Mouse (Mus musculus): ENCODE data around the gene Exoc1. TPM values are rescaled to one million over a fixed set of nuclear protein-coding genes. Genes with fewer than 3 reads are reported as not detected.
A peak's percentile ranks its signal among the peaks of the same experiment; 100 is the strongest.

Gene Exoc1
- total RNA-seq (2021): 10 to 100 TPM in 1 of 2 experiments, 1 to 10 TPM in 1; 9.9 to 10.4 TPM
- long read RNA-seq, experiment 1, partial matches to known transcripts: 0 of 3 reads
- long read RNA-seq, experiment 1, other reads (novel, unspliced or antisense): 1 of 3 reads
- long read RNA-seq, experiment 2, partial matches to known transcripts: 1 of 2 reads
- long read RNA-seq, experiment 2, other reads (novel, unspliced or antisense): 1 of 2 reads

- intact Hi-C loops (cut with DNase I): loop anchor here (5.0 kb wide), 1 partner anchor 387 kb away; the partner anchor contains the start of gene Srd5a3
- DNase-seq: peak; percentile 87 to 90
Observed at GRCm38 (mm10) chr5:76529040-76529703, at the start of gene Exoc1. TSS of gene Exoc1 (plus strand) at chr5:76529311.

GRCm38 (mm10) chr5:76483811-76484210 is 45.3 kb upstream of the Exoc1 start, which contains the start of gene Gm7271:
TSS of gene Gm7271 (plus strand) at chr5:76484040.
- intact Hi-C loops (cut with DNase I): no loop called here
- DNase-seq: no peak

GRCm38 (mm10) chr5:76495126-76495525 is 34.0 kb upstream of the Exoc1 start:
- DNase-seq: no peak
- intact Hi-C loops (cut with DNase I): no loop called here

DNA sequence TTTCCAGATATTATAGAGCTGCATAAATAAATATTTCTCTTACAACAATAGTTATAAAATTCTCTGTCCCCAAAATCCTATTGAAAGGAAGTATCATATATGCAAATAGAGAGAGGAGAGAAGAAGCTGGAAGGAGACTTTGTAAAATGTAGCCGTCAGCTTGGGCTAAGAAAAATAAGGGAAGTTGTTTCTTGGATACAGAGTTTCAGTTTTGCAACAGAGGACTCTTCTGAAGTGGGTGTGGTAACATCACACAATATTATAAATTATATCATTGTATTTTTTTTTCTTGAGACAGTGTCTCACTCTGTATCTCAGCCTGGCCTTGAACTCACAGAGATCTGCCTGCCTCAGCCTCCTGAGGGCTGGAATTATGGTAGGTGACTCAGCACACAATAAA is 6.7 kb upstream of the Exoc1 start:
- DNase-seq: no peak
- intact Hi-C loops (cut with DNase I): no loop called here

DNA sequence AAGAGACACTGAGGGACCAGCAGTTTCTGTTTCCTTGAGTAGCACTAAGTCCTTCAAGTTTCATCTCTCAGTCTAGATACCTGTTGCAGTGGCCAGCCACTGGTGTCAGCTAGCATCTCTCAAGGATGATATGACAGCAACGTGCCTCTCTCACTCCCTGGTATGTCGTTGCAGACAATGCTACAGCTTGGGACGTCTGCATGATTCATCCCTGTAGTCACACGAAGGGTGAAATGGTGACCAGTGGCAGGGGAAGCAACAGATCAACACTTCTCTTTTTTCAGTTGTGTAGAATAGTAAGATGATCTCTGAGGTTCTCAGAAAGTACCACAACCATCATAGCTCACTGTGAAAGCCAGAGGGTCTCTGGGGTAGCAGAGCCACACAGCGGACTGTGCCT is 4.5 kb upstream of the Exoc1 start:
- no peak for DNase-seq
- intact Hi-C loops (cut with DNase I): loop anchor here (5.0 kb wide), 1 partner anchor 382 kb away; the partner anchor contains the start of gene Srd5a3

GRCm38 (mm10) chr5:76525066-76525465 is 4.0 kb upstream of the Exoc1 start:
- intact Hi-C loops (cut with DNase I): loop anchor here (5.0 kb wide), 1 partner anchor 383 kb away; the partner anchor contains the start of gene Srd5a3

GRCm38 (mm10) chr5:76525829-76526228 is 3.3 kb upstream of the Exoc1 start:
- no peak for DNase-seq
- intact Hi-C loops (cut with DNase I): loop anchor here (5.0 kb wide), 1 partner anchor 384 kb away; the partner anchor contains the start of gene Srd5a3

More at GRCm38 (mm10) chr5:76525066-76525465, 4.0 kb upstream of the Exoc1 start:
- DNase-seq: no peak

DNA sequence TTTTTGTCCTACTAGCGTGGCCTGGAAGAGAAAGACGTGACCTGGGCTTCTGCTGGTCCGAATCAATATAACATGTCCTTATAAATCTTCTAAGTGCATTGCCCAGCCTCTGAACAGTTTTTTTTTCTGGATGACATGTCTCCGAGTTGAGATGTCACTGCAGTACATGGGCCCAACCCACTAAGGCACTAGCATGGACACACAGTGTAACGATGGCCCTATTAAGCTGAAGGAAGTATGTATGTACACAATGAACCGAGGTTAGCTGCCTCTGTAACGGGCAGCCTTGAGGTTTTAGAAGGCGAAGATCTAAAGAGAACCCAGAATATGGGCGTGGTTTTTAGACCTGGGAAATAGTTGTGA is 574 bp downstream of the Exoc1 start:
- DNase-seq: no peak
- intact Hi-C loops (cut with DNase I): loop anchor here (5.0 to 10.0 kb wide), 2 partner anchors 225 to 387 kb away; partner anchors contain the start of genes Clock and Srd5a3

- intact Hi-C loops (cut with DNase I): loop anchor here (10.0 kb wide), 1 partner anchor 228 kb away; the partner anchor contains the start of gene Clock
- peak; percentile 17 to 29 for DNase-seq
Observed at GRCm38 (mm10) chr5:76533186-76533585, 4.1 kb downstream of the Exoc1 start.

DNA sequence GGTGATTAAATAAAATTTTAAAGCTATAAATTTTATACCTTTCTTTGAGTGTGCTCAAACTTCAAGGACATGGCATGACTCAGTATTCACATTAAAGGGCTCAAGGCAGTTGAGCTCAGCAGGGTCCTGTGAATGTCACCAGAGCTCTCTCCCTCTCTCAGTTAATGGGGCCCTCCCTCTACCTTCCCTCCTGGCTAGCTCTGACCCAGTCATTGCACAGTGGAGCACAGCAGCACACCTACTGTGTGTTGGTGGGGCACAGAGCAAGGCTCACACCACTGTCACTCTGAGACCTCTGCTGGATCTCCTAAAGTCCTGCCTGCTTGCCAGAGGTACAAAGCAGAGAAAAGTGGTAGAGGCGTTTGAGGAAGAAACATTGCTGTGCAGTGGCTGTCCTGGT is 7.1 kb downstream of the Exoc1 start:
- intact Hi-C loops (cut with DNase I): loop anchor here (10.0 kb wide), 1 partner anchor 231 kb away; the partner anchor contains the start of gene Clock
- DNase-seq: no peak

GRCm38 (mm10) chr5:76537578-76537977 is 8.5 kb downstream of the Exoc1 start:
- intact Hi-C loops (cut with DNase I): loop anchor here (10.0 kb wide), 1 partner anchor 233 kb away; the partner anchor contains the start of gene Clock
- no peak for DNase-seq

DNA sequence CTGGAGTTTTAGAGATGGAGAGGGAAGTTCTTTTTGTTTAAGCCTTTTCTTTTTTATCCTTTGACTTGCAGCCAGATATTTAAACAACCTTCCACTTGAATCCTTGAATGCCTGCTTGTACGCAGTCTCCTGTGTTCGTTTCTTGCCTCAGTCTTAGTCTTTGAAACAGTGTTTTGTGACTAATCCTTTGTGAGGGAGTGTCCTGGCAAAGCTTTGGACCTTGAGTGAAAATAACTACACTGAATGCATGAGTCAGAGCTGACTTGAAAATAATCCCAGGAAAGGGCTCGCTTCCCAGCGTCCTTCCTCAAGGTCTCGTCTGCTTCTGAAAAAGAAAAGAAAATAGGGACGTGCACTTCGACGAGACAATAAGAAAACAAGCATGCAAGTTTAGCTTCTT is 11.1 kb downstream of the Exoc1 start:
- intact Hi-C loops (cut with DNase I): loop anchor here (5.0 kb wide), 1 partner anchor 678 kb away; no protein-coding TSS in a partner anchor
- DNase-seq: peak in 1 of 2 experiments; percentile 18

- no peak for DNase-seq
Observed at GRCm38 (mm10) chr5:76540842-76541241, 11.7 kb downstream of the Exoc1 start.

DNA sequence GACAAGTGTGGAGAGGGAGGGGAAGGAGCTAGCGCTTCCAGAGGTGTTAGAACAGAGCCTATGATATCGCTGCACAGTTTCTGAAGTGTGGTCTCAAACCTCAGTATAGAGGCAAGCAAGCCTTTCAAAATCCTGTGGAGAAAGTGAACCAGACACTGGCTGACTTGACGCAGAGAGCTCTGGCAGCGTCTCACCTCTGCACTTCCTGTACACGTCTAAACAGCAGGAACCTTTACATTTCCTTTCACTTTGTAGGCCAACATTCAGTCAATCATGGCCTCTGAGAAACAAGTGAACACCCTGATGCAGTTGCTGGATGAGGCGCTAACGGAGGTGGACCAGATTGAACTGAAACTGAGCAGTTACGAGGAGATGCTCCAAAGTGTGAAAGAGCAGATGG is 14.1 kb downstream of the Exoc1 start:
- intact Hi-C loops (cut with DNase I): loop anchor here (5.0 kb wide), 1 partner anchor 681 kb away; no protein-coding TSS in a partner anchor
- DNase-seq: no peak

More at GRCm38 (mm10) chr5:76540842-76541241, 11.7 kb downstream of the Exoc1 start:
- intact Hi-C loops (cut with DNase I): loop anchor here (5.0 kb wide), 1 partner anchor 679 kb away; no protein-coding TSS in a partner anchor

DNA sequence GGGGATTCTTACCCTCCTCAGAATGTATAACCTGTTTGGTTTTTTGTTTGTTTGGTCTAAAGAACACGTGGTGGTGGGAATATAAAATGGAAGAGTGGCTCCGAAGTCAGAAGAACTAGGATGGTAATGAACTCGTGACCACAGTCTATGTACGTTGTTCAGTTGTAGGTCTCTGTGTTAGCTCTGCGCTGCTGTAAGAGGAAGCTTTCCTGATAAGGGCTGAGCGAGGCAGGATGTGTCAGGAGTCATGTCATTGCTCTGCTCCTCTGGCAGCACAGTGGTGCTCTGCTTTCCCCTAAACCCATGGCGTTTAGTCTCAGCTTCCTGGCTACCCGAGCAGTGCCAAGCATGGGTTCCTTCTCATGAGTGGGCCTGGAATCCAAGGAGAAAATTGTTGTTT is 21.3 kb downstream of the Exoc1 start:
- DNase-seq: no peak
- intact Hi-C loops (cut with DNase I): no loop called here

DNA sequence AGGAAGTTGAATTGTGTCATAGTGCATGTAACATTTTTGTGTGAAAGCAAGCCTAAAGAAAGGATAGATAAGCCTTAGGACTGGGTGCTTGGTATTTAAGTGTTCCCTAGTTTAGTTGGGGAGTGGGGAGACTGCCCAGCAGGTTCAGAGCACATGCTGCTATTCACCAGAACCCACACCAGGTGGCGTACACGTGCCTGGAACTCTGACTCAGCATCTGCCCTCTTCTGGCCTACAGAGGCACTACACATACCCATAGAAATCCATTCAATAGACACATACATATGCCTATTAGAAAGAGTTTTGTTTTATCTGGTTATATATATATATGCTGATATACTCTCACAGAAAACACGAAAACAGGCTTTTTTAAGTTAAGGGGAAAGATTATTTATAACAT is 36.2 kb downstream of the Exoc1 start:
- DNase-seq: peak in 1 of 2 experiments; percentile 30
- intact Hi-C loops (cut with DNase I): no loop called here

- intact Hi-C loops (cut with DNase I): no loop called here
- DNase-seq: no peak
Observed at GRCm38 (mm10) chr5:76574251-76574650, 45.1 kb downstream of the Exoc1 start.

- no peak for DNase-seq
- intact Hi-C loops (cut with DNase I): no loop called here
Observed at GRCm38 (mm10) chr5:76577026-76577425, 47.9 kb downstream of the Exoc1 start.

- no peak for DNase-seq
- intact Hi-C loops (cut with DNase I): no loop called here
Observed at GRCm38 (mm10) chr5:76585378-76585777, 56.3 kb downstream of the Exoc1 start.

GRCm38 (mm10) chr5:76588551-76589283 is 59.6 kb downstream of the Exoc1 start, which contains the start of gene Cep135:
TSS of gene Cep135 (plus strand) at chr5:76588698.
- peak; percentile 83 to 89 for DNase-seq
- intact Hi-C loops (cut with DNase I): loop anchor here (1.0 kb wide), 1 partner anchor 255 kb away; no protein-coding TSS in a partner anchor
